Mouse (Mus musculus) myocyte (in vitro differentiated cells): Measurements from ENCODE around the gene Tbc1d5. TPM values are rescaled to one million over a fixed set of nuclear protein-coding genes. Genes with fewer than 3 reads are reported as not detected.

Source experiments
- H3K27me3 ChIP-seq: one replicate; pipeline ENCODE4 v1.6.1; 2011; ENCODE audit not compliant: control insufficient read depth, insufficient read depth, insufficient read length
- H3K36me3 ChIP-seq: one replicate; pipeline ENCODE4 v1.6.1; 2011; ENCODE audit not compliant: control insufficient read depth, insufficient read depth
- H3K4me2 ChIP-seq: one replicate; pipeline ENCODE4 v1.6.1; 2011; ENCODE audit warnings: low read depth, control low read depth
- H3K4me3 ChIP-seq: one replicate; pipeline ENCODE4 v1.5.1; 2011; ENCODE audit warnings: mild to moderate bottlenecking, control low read depth, moderate library complexity
- H3K79me2 ChIP-seq: one replicate; pipeline ENCODE4 v1.6.1; 2011; ENCODE audit not compliant: control insufficient read depth, insufficient read depth
- H3ac ChIP-seq: one replicate; pipeline ENCODE4 v1.6.1; 2011; ENCODE audit not compliant: control insufficient read depth, insufficient read length
- CEBPB ChIP-seq: IDR thresholded peaks from 2 replicates; pipeline ENCODE4 v1.6.1; 2011; ENCODE audit warnings: mild to moderate bottlenecking, moderate library complexity; ENCODE audit not compliant: poor library complexity, insufficient read depth, severe bottlenecking
- E2F4 ChIP-seq: IDR thresholded peaks from one replicate; pipeline ENCODE4 v1.6.1; 2011; ENCODE audit warnings: mild to moderate bottlenecking, control low read depth, moderate library complexity; ENCODE audit not compliant: insufficient read depth
- MAX ChIP-seq: IDR thresholded peaks from one replicate; pipeline ENCODE4 v1.6.1; 2011; ENCODE audit warnings: low read depth, mild to moderate bottlenecking, control low read depth
- MYOD1 ChIP-seq, 3 experiments: IDR thresholded peaks; one replicate each; pipeline ENCODE4 v1.6.1; 2011; ENCODE audit warnings: control low read depth in 2 of 3, low read depth in 2 of 3, mild to moderate bottlenecking in 2 of 3, moderate library complexity in 1 of 3; ENCODE audit not compliant: insufficient read length in 2 of 3, control insufficient read depth in 1 of 3
- MYOG ChIP-seq, 3 experiments: IDR thresholded peaks; one replicate each; pipeline ENCODE4 v1.6.1; 2011; ENCODE audit warnings: control low read depth in 2 of 3, low read depth in 2 of 3, mild to moderate bottlenecking in 2 of 3; ENCODE audit not compliant: insufficient read length in 2 of 3, control insufficient read depth in 1 of 3, insufficient read depth in 1 of 3
- POLR2A ChIP-seq: IDR thresholded peaks from one replicate; pipeline ENCODE4 v1.6.1; 2011; ENCODE audit warnings: low read depth, mild to moderate bottlenecking, control low read depth, moderate library complexity; ENCODE audit not compliant: insufficient read length
- POLR2AphosphoS2 ChIP-seq: IDR thresholded peaks from one replicate; pipeline ENCODE4 v1.6.1; 2011; ENCODE audit warnings: low read depth, control low read depth; ENCODE audit not compliant: insufficient read length
- REST ChIP-seq: IDR thresholded peaks from one replicate; pipeline ENCODE4 v1.6.1; 2011; ENCODE audit warnings: mild to moderate bottlenecking, control low read depth, moderate library complexity; ENCODE audit not compliant: insufficient read depth, insufficient read length
- SRF ChIP-seq: IDR thresholded peaks from one replicate; pipeline ENCODE4 v1.6.1; 2011; ENCODE audit warnings: low read depth; ENCODE audit not compliant: control insufficient read depth, insufficient read length
- TCF12 ChIP-seq: IDR thresholded peaks from one replicate; pipeline ENCODE4 v1.6.1; 2011; ENCODE audit warnings: mild to moderate bottlenecking, control low read depth; ENCODE audit not compliant: poor library complexity, insufficient read depth, severe bottlenecking
- TCF3 ChIP-seq: IDR thresholded peaks from one replicate; pipeline ENCODE4 v1.6.1; 2011; ENCODE audit warnings: low read depth, control low read depth; ENCODE audit not compliant: insufficient read length
- USF1 ChIP-seq: IDR thresholded peaks from one replicate; pipeline ENCODE4 v1.6.1; 2011; ENCODE audit warnings: low read depth, mild to moderate bottlenecking, control low read depth, moderate library complexity
- polyA plus RNA-seq: library from polyadenylated mRNA; unstranded; fragments of >200 nt; fragmentation: generic; extraction: Trizol; gene quantifications from one replicate; pipeline ENCODE4 v1.2.1, GENCODE M21; 2012; ENCODE audit warnings: missing spikeins

Gene Tbc1d5
- polyA plus RNA-seq, 1 experiment = 6.3 TPM

DNA sequence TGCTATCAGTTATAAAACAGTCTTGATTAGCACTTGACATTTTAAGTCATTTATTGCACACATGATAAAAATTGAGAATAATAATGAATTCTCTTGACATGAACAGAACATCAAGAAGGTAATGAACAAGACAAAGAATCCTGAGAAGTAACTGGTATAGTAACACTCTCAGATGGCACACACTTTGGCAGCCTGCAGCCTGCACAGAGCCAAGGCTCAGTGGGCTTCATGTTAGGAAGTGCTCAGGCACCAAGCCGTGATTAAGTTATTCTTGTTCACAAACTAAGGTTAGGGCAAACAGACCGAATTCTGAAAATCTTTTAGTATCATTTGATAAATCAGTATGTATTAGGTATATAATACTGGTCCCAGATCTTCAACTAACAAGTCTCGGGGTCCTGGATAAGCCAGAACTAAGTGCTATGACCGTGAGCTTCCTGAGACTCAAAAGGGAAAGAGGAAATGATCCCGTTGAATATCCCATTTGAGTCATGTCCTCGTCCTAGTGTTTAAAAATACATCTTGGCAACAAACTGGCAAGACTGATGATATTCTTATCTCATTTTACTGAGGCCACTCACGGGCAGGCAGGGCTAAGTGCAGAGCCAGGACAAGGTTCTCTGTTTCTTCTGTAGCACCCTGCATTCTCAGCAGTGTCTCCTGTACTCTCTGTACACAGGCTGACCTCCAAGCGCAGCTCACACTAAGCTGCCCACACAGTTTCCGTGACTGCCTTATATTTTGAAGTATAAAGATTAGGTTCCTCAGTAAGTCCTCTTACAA lies 425.6 kb downstream of the Tbc1d5 start:
- no peak for TF ChIP-seq SRF
- H3K79me2 ChIP-seq = no peaks in the 10 kb centered on the region
- no peaks in the 10 kb centered on the region for H3K27me3 ChIP-seq
- H3K36me3 ChIP-seq = no peaks in the 10 kb centered on the region
- H3ac ChIP-seq = no peak overlapping the region
- no peak overlapping the region for H3K4me3 ChIP-seq
- no peak overlapping the region for H3K4me2 ChIP-seq

DNA sequence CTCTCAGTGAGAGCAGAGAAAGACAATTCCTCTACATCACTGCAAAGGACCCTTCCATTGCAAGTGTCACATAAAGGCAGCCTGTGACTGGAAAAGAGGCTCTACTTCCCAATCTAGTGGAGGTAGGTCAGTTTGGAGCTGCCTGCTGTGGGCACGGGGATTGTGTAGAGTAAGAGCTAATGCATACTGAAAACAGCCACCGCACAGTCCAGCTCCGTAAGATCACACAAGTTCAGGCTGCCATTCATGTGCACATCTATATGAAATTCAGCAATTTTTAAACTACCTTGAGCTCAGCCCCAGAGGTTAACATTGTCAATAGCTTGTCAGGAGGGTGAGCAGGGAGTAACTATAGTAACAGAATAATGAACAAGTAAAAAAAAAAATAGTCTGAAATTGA lies 426.4 kb downstream of the Tbc1d5 start:
- no peak for TF ChIP-seq TCF3
- no peak for TF ChIP-seq POLR2A
- TF ChIP-seq REST = no peak
- TF ChIP-seq USF1 = no peak
- TF ChIP-seq CEBPB = no peak
- TF ChIP-seq MAX = no peak
- no peak for TF ChIP-seq MYOG (IDR thresholded peaks at IDR 0.05; ENCODE audit: control insufficient read depth in 1 of 3, insufficient read depth in 1 of 3, insufficient read length in 2 of 3, low read depth in 2 of 3)
- no peak for TF ChIP-seq MYOD1 (IDR thresholded peaks at IDR 0.05; ENCODE audit: control insufficient read depth in 1 of 3, insufficient read length in 2 of 3, low read depth in 2 of 3)
- no peak for TF ChIP-seq TCF12
- TF ChIP-seq E2F4 = no peak
- no peak for TF ChIP-seq SRF
- TF ChIP-seq POLR2AphosphoS2 = no peak
- H3K4me3 ChIP-seq = no peak overlapping the region
- H3ac ChIP-seq = no peak overlapping the region
- no peaks in the 10 kb centered on the region for H3K36me3 ChIP-seq
- no peak overlapping the region for H3K4me2 ChIP-seq
- no peaks in the 10 kb centered on the region for H3K79me2 ChIP-seq
- no peaks in the 10 kb centered on the region for H3K27me3 ChIP-seq

DNA sequence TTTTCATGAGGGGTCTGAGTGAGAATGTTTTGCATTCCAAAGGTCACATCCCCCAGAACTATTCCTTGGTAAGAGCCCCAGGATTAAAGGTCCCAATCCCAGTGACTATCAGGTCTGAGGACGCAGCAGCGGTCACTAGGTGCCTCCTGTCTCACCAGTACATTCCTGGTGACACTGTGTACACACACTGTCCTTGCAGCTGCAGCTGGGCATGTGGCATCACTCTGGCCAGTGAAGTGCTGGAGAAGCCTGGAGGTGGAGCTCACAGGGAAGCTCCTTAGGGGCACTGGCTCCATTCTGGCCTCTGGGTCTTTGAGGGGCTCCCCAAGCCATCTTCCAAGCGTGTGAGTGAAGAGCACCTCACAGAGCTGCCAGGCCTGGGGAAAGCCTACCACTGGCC lies 427.2 kb downstream of the Tbc1d5 start:
- Histone ChIP-seq H3K36me3 (no peaks in the 10 kb centered on the region), H3ac (no peak overlapping the region), H3K4me3 (no peak overlapping the region), H3K27me3 (no peaks in the 10 kb centered on the region), H3K4me2 (no peak overlapping the region), H3K79me2 (no peaks in the 10 kb centered on the region)
- TF ChIP-seq SRF = no peak
- no peak for TF ChIP-seq MAX
- TF ChIP-seq E2F4 = no peak
- no peak for TF ChIP-seq MYOG (IDR thresholded peaks at IDR 0.05; ENCODE audit: control insufficient read depth in 1 of 3, insufficient read depth in 1 of 3, insufficient read length in 2 of 3, low read depth in 2 of 3)
- TF ChIP-seq USF1 = no peak
- no peak for TF ChIP-seq TCF12
- no peak for TF ChIP-seq MYOD1 (IDR thresholded peaks at IDR 0.05; ENCODE audit: control insufficient read depth in 1 of 3, insufficient read length in 2 of 3, low read depth in 2 of 3)
- TF ChIP-seq POLR2AphosphoS2 = no peak
- TF ChIP-seq POLR2A = no peak
- TF ChIP-seq CEBPB = no peak
- TF ChIP-seq REST = no peak
- no peak for TF ChIP-seq TCF3

DNA sequence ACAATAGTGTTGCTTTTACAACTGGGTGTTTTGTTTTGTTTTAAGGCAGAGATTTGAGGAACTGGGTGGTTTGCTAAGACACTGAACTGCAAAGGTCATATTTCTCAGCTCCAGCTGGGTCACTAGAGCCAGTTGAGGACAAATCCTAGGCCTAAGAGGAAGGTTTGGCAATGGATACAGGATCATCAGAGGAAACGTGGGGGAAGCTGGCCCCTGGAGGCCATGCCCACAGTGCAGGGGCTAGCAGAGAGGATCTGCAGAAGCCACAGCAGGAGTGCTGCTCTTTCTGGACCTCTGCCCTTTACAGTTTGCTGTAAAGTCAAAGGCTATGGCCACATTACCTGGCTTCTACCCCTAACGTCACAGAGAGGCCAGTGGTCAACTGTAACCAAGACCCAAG lies 428.3 kb downstream of the Tbc1d5 start:
- H3K79me2 ChIP-seq = no peaks in the 10 kb centered on the region
- no peak overlapping the region for H3K4me2 ChIP-seq
- H3K4me3 ChIP-seq = no peak overlapping the region
- H3K36me3 ChIP-seq = no peaks in the 10 kb centered on the region
- TF ChIP-seq TCF3 (no peak), CEBPB (no peak), MYOG (IDR thresholded peaks at IDR 0.05; ENCODE audit: control insufficient read depth in 1 of 3, insufficient read depth in 1 of 3, insufficient read length in 2 of 3, low read depth in 2 of 3) (no peak), USF1 (no peak), SRF (no peak), TCF12 (no peak), MYOD1 (IDR thresholded peaks at IDR 0.05; ENCODE audit: control insufficient read depth in 1 of 3, insufficient read length in 2 of 3, low read depth in 2 of 3) (no peak), POLR2AphosphoS2 (no peak), MAX (no peak), E2F4 (no peak), POLR2A (no peak), REST (no peak)
- H3K27me3 ChIP-seq = no peaks in the 10 kb centered on the region
- H3ac ChIP-seq = no peak overlapping the region

DNA sequence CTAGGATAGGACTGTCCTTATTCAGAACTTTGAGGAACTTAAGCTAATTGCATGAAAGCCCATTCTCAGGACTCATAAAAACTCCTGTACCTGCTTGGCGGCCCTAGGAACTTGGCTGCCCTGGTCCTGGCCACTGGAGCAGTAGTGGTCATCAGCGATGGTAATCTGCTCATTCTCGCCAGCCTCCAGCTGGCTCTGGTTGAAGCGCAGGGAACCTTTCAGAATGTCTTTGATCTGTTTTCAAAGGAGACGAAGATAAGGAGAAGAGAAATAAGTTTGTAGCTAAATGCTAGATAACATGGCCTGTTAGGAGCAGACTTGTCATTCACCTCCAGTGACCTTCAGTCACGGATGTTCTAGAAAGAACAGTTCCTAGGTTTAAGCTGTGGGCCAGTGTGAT lies 437.8 kb downstream of the Tbc1d5 start:
- H3K79me2 ChIP-seq = no peaks in the 10 kb centered on the region
- no peak overlapping the region for H3K4me2 ChIP-seq
- H3K36me3 ChIP-seq = peaks cover 3% of the 10 kb centered on the region
- H3K27me3 ChIP-seq = no peaks in the 10 kb centered on the region
- TF ChIP-seq MAX (no peak), SRF (no peak), REST (no peak), TCF3 (no peak), MYOD1 (IDR thresholded peaks at IDR 0.05; ENCODE audit: control insufficient read depth in 1 of 3, insufficient read length in 2 of 3, low read depth in 2 of 3) (no peak), TCF12 (no peak), E2F4 (no peak), POLR2AphosphoS2 (no peak), CEBPB (no peak), USF1 (no peak), POLR2A (no peak), MYOG (IDR thresholded peaks at IDR 0.05; ENCODE audit: control insufficient read depth in 1 of 3, insufficient read depth in 1 of 3, insufficient read length in 2 of 3, low read depth in 2 of 3) (no peak)
- no peak overlapping the region for H3ac ChIP-seq
- H3K4me3 ChIP-seq = no peak overlapping the region
